Mouse (Mus musculus) telencephalon, adult 2 months (tissue): ENCODE results near the gene Zbtb8a.

Experiments
- DNase-seq: peaks from one replicate; pipeline ENCODE4 v3.0.0-alpha.2; 2011; ENCODE audit warnings: low read depth, low spot score

Gene Zbtb8a

GRCm38 (mm10) chr4:129335216-129336074 lies 42.5 kb downstream of the Zbtb8a start, which contains the start of the genes Rbbp4 and Zbtb8os:
Rbbp4 (minus strand) TSS chr4:129335370.
Zbtb8os (plus strand) TSS chr4:129335695.
- DNase-seq = peak; percentile 99

- no peak for DNase-seq
Observed at GRCm38 (mm10) chr4:129334677-129335215, 43.2 kb downstream of the Zbtb8a start.

- DNase-seq = no peak
Observed at GRCm38 (mm10) chr4:129332846-129333245, 45.1 kb downstream of the Zbtb8a start.

- no peak for DNase-seq
Observed at GRCm38 (mm10) chr4:129326191-129326590, 51.7 kb downstream of the Zbtb8a start.

- DNase-seq = peak; percentile 46
Observed at GRCm38 (mm10) chr4:129324756-129325155, 53.2 kb downstream of the Zbtb8a start.

- DNase-seq = no peak
Observed at GRCm38 (mm10) chr4:129323491-129323890, 54.4 kb downstream of the Zbtb8a start.

- peak; percentile 51 for DNase-seq
Observed at GRCm38 (mm10) chr4:129322042-129322441, 55.9 kb downstream of the Zbtb8a start.

- no peak for DNase-seq
Observed at GRCm38 (mm10) chr4:129320876-129321275, 57.0 kb downstream of the Zbtb8a start.

- no peak for DNase-seq
Observed at GRCm38 (mm10) chr4:129313886-129314285, 64.0 kb downstream of the Zbtb8a start.

GRCm38 (mm10) chr4:129307936-129308335 lies 70.0 kb downstream of the Zbtb8a start:
- DNase-seq = no peak

- DNase-seq = no peak
Observed at GRCm38 (mm10) chr4:129304306-129304705, 73.6 kb downstream of the Zbtb8a start.

GRCm38 (mm10) chr4:129303816-129304215 lies 74.1 kb downstream of the Zbtb8a start:
- no peak for DNase-seq
